Mouse (Mus musculus) limb, embryonic 14.5 days (tissue): Measurements from ENCODE around the gene Olfr866. TPM values are rescaled to one million over a fixed set of nuclear protein-coding genes. Genes with fewer than 3 reads are reported as not detected.

ENCODE experiments used
- ATAC-seq: fragments of 200-750 bp; cut with Nextera tagmentation; 2 replicates; pipeline ENCODE4 v1.8.0; 2017; ENCODE audit warnings: low read depth, moderate number of reproducible peaks, moderate TSS enrichment; ENCODE audit not compliant: low FRiP score
- DNase-seq: peaks from one replicate; pipeline ENCODE4 v3.0.0-alpha.2; 2015; ENCODE audit warnings: low spot score
- H3K27ac ChIP-seq: fragments of 300-500 bp; sonication (generic); replicated peaks from 2 replicates; pipeline ENCODE4 v1.5.1; 2014; ENCODE audit warnings: low read depth, mild to moderate bottlenecking, low read length, moderate library complexity, mixed read lengths
- H3K27me3 ChIP-seq: fragments of 300-500 bp; sonication (generic); 2 replicates; pipeline ENCODE4 v1.6.1; 2014; ENCODE audit warnings: low read length, mixed read lengths; ENCODE audit not compliant: control insufficient read depth, insufficient read depth
- H3K36me3 ChIP-seq: fragments of 300-500 bp; sonication (generic); 2 replicates; pipeline ENCODE4 v1.6.1; 2014; ENCODE audit warnings: mild to moderate bottlenecking, low read length, moderate library complexity, mixed read lengths; ENCODE audit not compliant: control insufficient read depth, insufficient read depth
- H3K4me1 ChIP-seq: fragments of 300-500 bp; sonication (generic); 2 replicates; pipeline ENCODE4 v1.6.1; 2014; ENCODE audit warnings: antibody characterized with exemption, low read length, mixed read lengths; ENCODE audit not compliant: control insufficient read depth, insufficient read depth
- H3K4me2 ChIP-seq: fragments of 300-500 bp; sonication (generic); replicated peaks from 2 replicates; pipeline ENCODE4 v1.6.1; 2014; ENCODE audit warnings: low read depth, mild to moderate bottlenecking, low read length, moderate library complexity; ENCODE audit not compliant: severe bottlenecking
- H3K4me3 ChIP-seq: fragments of 300-500 bp; sonication (generic); replicated peaks from 2 replicates; pipeline ENCODE4 v1.5.1; 2014; ENCODE audit warnings: low read length
- H3K9ac ChIP-seq: fragments of 300-500 bp; sonication (generic); 2 replicates; pipeline ENCODE4 v1.6.1; 2014; ENCODE audit warnings: mild to moderate bottlenecking, low read depth, low read length, moderate library complexity; ENCODE audit not compliant: severe bottlenecking
- H3K9me3 ChIP-seq: fragments of 300-500 bp; sonication (generic); 2 replicates; pipeline ENCODE4 v1.6.1; 2016; ENCODE audit warnings: low read length; ENCODE audit not compliant: control insufficient read depth
- POLR2A ChIP-seq: fragments of 200-500 bp; IDR thresholded peaks from 2 replicates; pipeline ENCODE4 v1.8.0; 2012; ENCODE audit warnings: inconsistent platforms, mild to moderate bottlenecking, moderate library complexity, borderline replicate concordance; ENCODE audit not compliant: insufficient read depth, insufficient read length; ENCODE audit errors: extremely low read depth
- WGBS: fragments of 180-500 bp; shearing (Covaris S2); extraction: QIAGEN DNeasy Blood & Tissue Kit; methylation state at CpG from one replicate; pipeline ENCODE4 v1.1.7; 2014; 5-methylcytosine and 5-hydroxymethylcytosine counted together
- polyA plus RNA-seq, 2 experiments: library from polyadenylated mRNA; depleted of rRNA in 1 of 2; stranded (reverse) in 1 of 2; unstranded in 1 of 2; fragments of >200 nt; fragmentation: Nextera tagmentation in 1 of 2; extraction: Ambion mirVana in 1 of 2; gene quantifications; 2 replicates each; pipeline versions ENCODE4 v1.2.1 to v1.2.3; 2012 to 2014

The Olfr866 gene
- polyA plus RNA-seq (2012; rRNA removed), result not detected in 2 replicates
- not detected in 2 replicates for polyA plus RNA-seq (2014; fragmentation: Nextera tagmentation; extraction: Ambion mirVana)

- TF ChIP-seq POLR2A, result no peak
- Histone ChIP-seq H3K36me3 (no peaks in the 10 kb centered on the region), H3K27ac (no peak within 1 kb of the TSS), H3K4me3 (no peak within 1 kb of the TSS), H3K9ac (no peak within 1 kb of the TSS), H3K27me3 (no peaks in the 10 kb centered on the region), H3K9me3 (no peaks in the 10 kb centered on the region), H3K4me2 (no peak within 1 kb of the TSS), H3K4me1 (no peaks in the 10 kb centered on the region)
- DNase-seq (no peak), ATAC-seq (no peak)
- WGBS, result 78% methylated on average over 2 of the region's 2 CpGs
These were observed at the start of gene Olfr866 for GRCm38 (mm10) chr9:20027935-20028334. Gene Olfr866 (minus strand): TSS chr9:20028035.

GRCm38 (mm10) chr9:20073523-20074177, 45.8 kb upstream of the Olfr866 start:
- no peak for ATAC-seq
- Histone ChIP-seq H3K36me3 (no peaks in the 10 kb centered on the region), H3K4me1 (no peaks in the 10 kb centered on the region), H3K27ac (no peak overlapping the region), H3K9me3 (no peaks in the 10 kb centered on the region; the same call in 1 of the 2 replicates), H3K4me3 (no peak overlapping the region), H3K27me3 (no peaks in the 10 kb centered on the region), H3K9ac (no peak overlapping the region), H3K4me2 (no peak overlapping the region)
- 62% methylated on average over 7 of the region's 7 CpGs for WGBS
- TF ChIP-seq POLR2A, result no peak
- no peak for DNase-seq

DNA sequence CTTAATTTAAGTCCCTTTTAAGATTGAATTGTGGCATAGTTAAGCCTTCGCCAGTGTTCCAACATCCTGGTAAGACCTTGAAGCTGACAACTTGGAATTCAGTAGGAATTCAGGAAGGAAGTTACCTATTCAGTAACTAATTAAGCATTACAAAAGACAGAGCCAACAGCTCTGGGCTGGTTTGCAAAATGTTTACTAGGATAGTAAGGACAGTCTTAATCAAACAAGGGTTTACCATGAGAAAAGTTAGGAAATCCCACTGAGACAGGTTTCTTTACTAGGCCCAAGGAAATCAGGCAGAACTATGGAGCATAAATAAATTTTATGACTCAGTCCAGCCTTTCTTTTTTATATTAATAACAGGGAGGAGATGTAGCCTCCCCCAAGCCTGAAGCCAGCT, 43.5 kb upstream of the Olfr866 start:
- 85% methylated on average over 1 of the region's 1 CpGs for WGBS
- no peak for DNase-seq
- no peak for TF ChIP-seq POLR2A

DNA sequence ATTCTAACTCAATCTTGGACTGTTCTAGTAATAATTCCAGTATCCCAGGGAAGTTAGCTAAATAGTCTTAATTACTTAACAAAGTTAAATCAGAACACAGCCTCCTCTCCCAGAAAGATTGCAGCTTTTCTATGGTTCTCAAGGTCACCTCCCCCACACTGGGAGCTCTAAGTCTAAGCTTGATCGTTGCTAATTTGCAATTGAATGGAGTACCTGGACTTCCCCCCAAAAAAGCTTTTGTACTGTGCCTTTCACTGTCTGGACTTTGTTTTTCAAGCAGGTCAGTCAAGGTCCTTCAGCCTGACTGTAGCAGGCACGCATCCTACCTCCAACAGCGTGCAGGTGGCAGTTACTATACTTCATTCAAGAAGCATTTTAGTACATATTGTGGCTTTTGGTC, 42.4 kb upstream of the Olfr866 start:
- DNase-seq (no peak), ATAC-seq (no peak)
- Histone ChIP-seq H3K27ac (no peak overlapping the region), H3K4me1 (no peaks in the 10 kb centered on the region), H3K4me2 (no peak overlapping the region), H3K36me3 (no peaks in the 10 kb centered on the region), H3K4me3 (no peak overlapping the region), H3K27me3 (no peaks in the 10 kb centered on the region), H3K9me3 (no peaks in the 10 kb centered on the region; the same call in 1 of the 2 replicates), H3K9ac (no peak overlapping the region)
- no peak for TF ChIP-seq POLR2A
- 84% methylated on average over 3 of the region's 3 CpGs for WGBS

More for the DNA sequence above, 43.5 kb upstream of the Olfr866 start:
- Histone ChIP-seq H3K9me3 (no peaks in the 10 kb centered on the region; the same call in 1 of the 2 replicates), H3K4me3 (no peak overlapping the region), H3K27me3 (no peaks in the 10 kb centered on the region), H3K4me1 (no peaks in the 10 kb centered on the region), H3K4me2 (no peak overlapping the region), H3K9ac (no peak overlapping the region), H3K36me3 (no peaks in the 10 kb centered on the region), H3K27ac (no peak overlapping the region)
- no peak for ATAC-seq

DNA sequence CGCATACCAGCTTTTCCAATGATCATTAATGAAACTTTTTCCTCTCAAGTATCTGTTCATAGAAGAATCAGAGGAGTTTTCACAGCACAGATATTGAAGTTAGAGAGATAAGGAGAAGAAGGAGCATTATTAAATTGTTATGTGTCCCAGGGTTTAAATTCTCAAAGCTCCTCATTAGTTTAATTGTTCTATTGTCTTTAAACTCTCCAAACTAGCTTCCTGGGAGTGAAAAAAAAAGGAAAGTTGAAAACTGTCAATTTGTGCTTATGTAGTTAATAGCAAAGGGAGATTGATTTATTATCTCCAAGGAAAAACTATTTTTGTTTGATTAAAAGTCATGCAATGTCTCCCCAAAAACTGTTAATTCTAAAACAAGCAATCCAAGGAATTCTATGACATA, 29.6 kb upstream of the Olfr866 start, which contains the start of gene Olfr867:
Gene Olfr867 (minus strand): TSS at position 101 of the 400 bp plus-strand sequence.
- no peak for ATAC-seq
- Histone ChIP-seq H3K36me3 (no peaks in the 10 kb centered on the region), H3K9me3 (no peaks in the 10 kb centered on the region), H3K9ac (no peak within 1 kb of the TSS), H3K27ac (no peak within 1 kb of the TSS), H3K4me2 (no peak within 1 kb of the TSS), H3K4me3 (no peak within 1 kb of the TSS), H3K27me3 (no peaks in the 10 kb centered on the region), H3K4me1 (no peaks in the 10 kb centered on the region)
- TF ChIP-seq POLR2A, result no peak
- no peak for DNase-seq
- WGBS, result 76% methylated on average over 1 of the region's 1 CpGs
